28 mouse cellular contexts compared by ENCODE assay signal in the genomic region with DNA sequence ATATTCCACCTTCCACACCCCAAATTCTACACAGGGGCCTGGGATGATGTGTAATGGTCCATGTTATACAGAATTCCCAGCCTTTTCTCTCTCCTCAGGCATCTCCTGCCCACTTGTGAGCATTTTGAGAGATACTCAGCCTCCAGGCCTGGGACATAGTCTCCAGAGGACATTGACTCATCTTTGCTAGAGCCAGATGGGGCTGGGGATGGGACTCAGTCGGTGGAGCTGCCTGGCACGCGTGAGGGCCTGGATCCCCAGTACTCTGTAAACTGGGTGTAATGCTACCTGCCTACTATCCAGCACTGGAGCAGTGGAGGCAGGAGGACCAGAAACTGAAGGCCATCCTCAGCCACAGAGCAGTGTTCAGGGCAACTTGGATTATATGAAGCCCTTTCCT. TPM values are rescaled to one million over a fixed set of nuclear protein-coding genes. Genes with fewer than 3 reads are reported as not detected.
DNase-seq lines count a peak whose midpoint lies in the region; ATAC-seq and TF ChIP-seq lines count a peak whose summit lies in the region.
"Had no signal": no experiment of that assay in that cellular context is flagged by ENCODE, and none has a peak within 500 bp of the region (broad histone marks: within the 10 kb centered on the region; RNA-seq: fewer than 3 reads in every experiment).

No protein-coding gene starts in this region.

- no peak for ATAC-seq in embryonic facial prominence, embryonic 13.5 days (ENCODE audit: insufficient number of reproducible peaks, insufficient read depth, low FRiP score, low TSS enrichment, low read depth)
- ATAC-seq in liver, postnatal 0 days = no peak
- no peak for ATAC-seq in liver, embryonic 12.5 days
- no peak for ATAC-seq in stomach, postnatal 0 days (ENCODE audit: low FRiP score, low TSS enrichment)
- ATAC-seq: CD4-positive, CD25-positive, alpha-beta regulatory T cell, adult 4 months; forebrain, embryonic 16.5 days had no signal

- peaks cover 75% of the 10 kb centered on the region for H3K36me3 ChIP-seq in embryonic facial prominence, embryonic 13.5 days
- peaks cover 100% of the 10 kb centered on the region for H3K36me3 ChIP-seq in embryonic facial prominence, embryonic 10.5 days (replicated peaks)
- peaks cover 36% of the 10 kb centered on the region for H3K36me3 ChIP-seq in liver, postnatal 0 days (replicated peaks; ENCODE audit: insufficient read depth, low read length)
- H3K36me3 ChIP-seq in liver, embryonic 12.5 days = peaks cover 79% of the 10 kb centered on the region
- 0 out of 2 replicates have a peak, but pooled peaks cover 4% of the 10 kb centered on the region for H3K36me3 ChIP-seq in stomach, postnatal 0 days (ENCODE audit: control insufficient read depth, insufficient read depth, low read length)

- H3K27ac ChIP-seq in embryonic facial prominence, embryonic 13.5 days = no peak overlapping the region
- no peak overlapping the region for H3K27ac ChIP-seq in embryonic facial prominence, embryonic 10.5 days (replicated peaks)
- H3K27ac ChIP-seq in liver, postnatal 0 days (ENCODE audit: low read depth) = no peak overlapping the region
- no peak overlapping the region for H3K27ac ChIP-seq in liver, embryonic 12.5 days
- no peak overlapping the region for H3K27ac ChIP-seq in stomach, postnatal 0 days (replicated peaks)
- H3K27ac ChIP-seq: embryonic facial prominence, embryonic 12.5 days; forebrain, embryonic 12.5 days; heart, embryonic 13.5 days; hindbrain, embryonic 15.5 days had no signal

- H3K4me3 ChIP-seq in embryonic facial prominence, embryonic 13.5 days = no peak overlapping the region
- H3K4me3 ChIP-seq in embryonic facial prominence, embryonic 10.5 days = no peak overlapping the region
- H3K4me3 ChIP-seq in liver, postnatal 0 days (ENCODE audit: low read depth, low read length) = no peak overlapping the region
- H3K4me3 ChIP-seq in liver, embryonic 12.5 days = no peak overlapping the region
- H3K4me3 ChIP-seq in stomach, postnatal 0 days (ENCODE audit: low read depth, low read length) = no peak overlapping the region
- H3K4me3 ChIP-seq: embryonic facial prominence, embryonic 12.5 days; forebrain, embryonic 12.5 days; heart, embryonic 13.5 days; hindbrain, embryonic 15.5 days had no signal

- H3K4me2 ChIP-seq in embryonic facial prominence, embryonic 13.5 days = no peak overlapping the region
- H3K4me2 ChIP-seq in liver, postnatal 0 days (ENCODE audit: low read depth, low read length) = no peak overlapping the region
- H3K4me2 ChIP-seq in liver, embryonic 12.5 days = no peak overlapping the region
- H3K4me2 ChIP-seq in stomach, postnatal 0 days (replicated peaks; ENCODE audit: low read depth) = no peak overlapping the region
- H3K4me2 ChIP-seq: embryonic facial prominence, embryonic 12.5 days; forebrain, embryonic 12.5 days; heart, embryonic 13.5 days; hindbrain, embryonic 15.5 days had no signal

- 98% methylated on average over 3 of the region's 3 CpGs for WGBS in embryonic facial prominence, embryonic 13.5 days
- WGBS in embryonic facial prominence, embryonic 10.5 days = 95% methylated on average over 3 of the region's 3 CpGs
- WGBS in liver, postnatal 0 days (ENCODE audit: insufficient replicate concordance) = 92% methylated on average over 3 of the region's 3 CpGs
- 90% methylated on average over 3 of the region's 3 CpGs for WGBS in liver, embryonic 12.5 days (ENCODE audit: insufficient replicate concordance)
- WGBS in stomach, postnatal 0 days = 95% methylated on average over 3 of the region's 3 CpGs

- peaks cover 16% of the 10 kb centered on the region for H3K4me1 ChIP-seq in embryonic facial prominence, embryonic 13.5 days
- H3K4me1 ChIP-seq in embryonic facial prominence, embryonic 10.5 days = peaks cover 18% of the 10 kb centered on the region
- H3K4me1 ChIP-seq in liver, postnatal 0 days (ENCODE audit: insufficient read depth) = peaks cover 34% of the 10 kb centered on the region
- H3K4me1 ChIP-seq in liver, embryonic 12.5 days = peaks cover 53% of the 10 kb centered on the region
- peaks cover 3% of the 10 kb centered on the region; the same call in 1 of the 2 replicates for H3K4me1 ChIP-seq in stomach, postnatal 0 days (replicated peaks; ENCODE audit: control insufficient read depth, insufficient read depth)

- DNase-seq in embryonic facial prominence, embryonic 10.5 days (ENCODE audit: low spot score) = no peak
- DNase-seq in heart, adult 11 months = peak; percentile 89
- DNase-seq in heart, adult 8-10 months (ENCODE audit: low spot score) = no peak
- DNase-seq in liver, postnatal 0 days = no peak
- DNase-seq in stomach, postnatal 0 days (ENCODE audit: low spot score) = no peak
- DNase-seq: adrenal gland, adult 8-10 months; adrenal gland, postnatal 36 days; B cell, adult 2 months; cerebellum, adult 11 months; cerebellum, adult 8-10 months; cerebellum, postnatal 14 days; embryo, embryonic 11 days; gastrocnemius, postnatal 36 days; heart, postnatal 36 days had no signal

- H3K9me3 ChIP-seq in embryonic facial prominence, embryonic 13.5 days = no peaks in the 10 kb centered on the region
- H3K9me3 ChIP-seq in embryonic facial prominence, embryonic 10.5 days = no peaks in the 10 kb centered on the region
- H3K9me3 ChIP-seq in liver, postnatal 0 days (ENCODE audit: low read length) = no peaks in the 10 kb centered on the region
- H3K9me3 ChIP-seq in liver, embryonic 12.5 days (replicated peaks) = no peaks in the 10 kb centered on the region
- no peaks in the 10 kb centered on the region for H3K9me3 ChIP-seq in stomach, postnatal 0 days (ENCODE audit: control insufficient read depth, low read length)
- H3K9me3 ChIP-seq: embryonic facial prominence, embryonic 12.5 days; forebrain, embryonic 12.5 days; G1E; heart, embryonic 13.5 days; hindbrain, embryonic 15.5 days had no signal

- no peak for TF ChIP-seq EP300 in liver, postnatal 0 days (IDR thresholded peaks at IDR 0.05; ENCODE audit: low read depth)
- TF ChIP-seq EP300 in stomach, postnatal 0 days (optimal IDR thresholded peaks at IDR 0.05) = no peak

- H3K27me3 ChIP-seq in embryonic facial prominence, embryonic 13.5 days = no peaks in the 10 kb centered on the region
- no peaks in the 10 kb centered on the region for H3K27me3 ChIP-seq in embryonic facial prominence, embryonic 10.5 days (replicated peaks; ENCODE audit: low read depth, poor library complexity, severe bottlenecking)
- no peaks in the 10 kb centered on the region for H3K27me3 ChIP-seq in liver, postnatal 0 days (ENCODE audit: insufficient read depth, low read length)
- no peaks in the 10 kb centered on the region for H3K27me3 ChIP-seq in liver, embryonic 12.5 days (replicated peaks)
- no peaks in the 10 kb centered on the region for H3K27me3 ChIP-seq in stomach, postnatal 0 days (ENCODE audit: control insufficient read depth, insufficient read depth, low read length)
- H3K27me3 ChIP-seq: embryonic facial prominence, embryonic 12.5 days; forebrain, embryonic 12.5 days; heart, embryonic 13.5 days; hindbrain, embryonic 15.5 days had no signal

- 0 out of 2 replicates have a peak overlapping the region, but pooled peaks have one; percentile 21 for H3K9ac ChIP-seq in embryonic facial prominence, embryonic 13.5 days
- peak overlapping the region; percentile 21 for H3K9ac ChIP-seq in liver, postnatal 0 days (replicated peaks)
- H3K9ac ChIP-seq in liver, embryonic 12.5 days = no peak overlapping the region
- H3K9ac ChIP-seq in stomach, postnatal 0 days (ENCODE audit: low read length) = peak overlapping the region; percentile 35
- H3K9ac ChIP-seq: embryonic facial prominence, embryonic 12.5 days; forebrain, embryonic 12.5 days; heart, embryonic 13.5 days; hindbrain, embryonic 15.5 days had no signal

- TF ChIP-seq CTCF in liver, postnatal 0 days (IDR thresholded peaks at IDR 0.05; ENCODE audit: low read depth) = no peak
- no peak for TF ChIP-seq CTCF in stomach, postnatal 0 days (IDR thresholded peaks at IDR 0.05; ENCODE audit: low read depth)

RNA-seq across cellular contexts. Expression of a gene that starts 8.8 kb away (rescaled TPM):
- 0.06 and 0.11 TPM in 2 replicates for polyA plus RNA-seq in embryonic facial prominence, embryonic 13.5 days (2015; fragmentation: Nextera tagmentation; extraction: Ambion mirVana)
- polyA plus RNA-seq in embryonic facial prominence, embryonic 10.5 days (2016; fragmentation: Nextera tagmentation; extraction: Ambion mirVana) = 0.05 and 0.09 TPM in 2 replicates
- 1 to 10 TPM; 1.8 to 6.1 (median 3.6) TPM for total RNA-seq in heart, adult 8-10 months (2022)
- 0.14 and 0.18 TPM in 2 replicates for polyA plus RNA-seq in liver, postnatal 0 days (2015; fragmentation: Nextera tagmentation; extraction: Ambion mirVana)
- 0.11 and 0.12 TPM in 2 replicates for polyA plus RNA-seq in liver, embryonic 12.5 days (2016; fragmentation: Nextera tagmentation; extraction: Ambion mirVana)
- 0.05 and 0.11 TPM in 2 replicates for polyA plus RNA-seq in stomach, postnatal 0 days (2015; fragmentation: Nextera tagmentation; extraction: Ambion mirVana)
- total RNA-seq: common myeloid progenitor, adult 5-6 weeks had no signal

RNA-seq across cellular contexts. Expression of a gene that starts 11.7 kb away (rescaled TPM):
- 43.6 and 45.9 TPM in 2 replicates for polyA plus RNA-seq in embryonic facial prominence, embryonic 13.5 days (2015; fragmentation: Nextera tagmentation; extraction: Ambion mirVana)
- polyA plus RNA-seq in embryonic facial prominence, embryonic 10.5 days (2016; fragmentation: Nextera tagmentation; extraction: Ambion mirVana) = 46.5 and 47.5 TPM in 2 replicates
- 10 to 100 TPM; 50.2 to 66.4 (median 61.0) TPM for total RNA-seq in heart, adult 8-10 months (2022)
- polyA plus RNA-seq in liver, postnatal 0 days (2015; fragmentation: Nextera tagmentation; extraction: Ambion mirVana) = 18.6 and 20.3 TPM in 2 replicates
- polyA plus RNA-seq in liver, embryonic 12.5 days (2016; fragmentation: Nextera tagmentation; extraction: Ambion mirVana) = 12.8 and 13.9 TPM in 2 replicates
- 30.3 and 31.7 TPM in 2 replicates for polyA plus RNA-seq in stomach, postnatal 0 days (2015; fragmentation: Nextera tagmentation; extraction: Ambion mirVana)

RNA-seq across cellular contexts. Expression of a gene that starts 16.8 kb away (rescaled TPM):
- 3.7 and 4.7 TPM in 2 replicates for polyA plus RNA-seq in embryonic facial prominence, embryonic 13.5 days (2015; fragmentation: Nextera tagmentation; extraction: Ambion mirVana)
- 2.9 and 4.9 TPM in 2 replicates for polyA plus RNA-seq in embryonic facial prominence, embryonic 10.5 days (2016; fragmentation: Nextera tagmentation; extraction: Ambion mirVana)
- 100 to 1,000 TPM in 3 of 4 experiments, 10 to 100 TPM in 1; 97.7 to 135 (median 112) TPM for total RNA-seq in heart, adult 8-10 months (2022)
- polyA plus RNA-seq in liver, postnatal 0 days (2015; fragmentation: Nextera tagmentation; extraction: Ambion mirVana) = 19.3 and 23.2 TPM in 2 replicates
- 6.9 and 7.4 TPM in 2 replicates for polyA plus RNA-seq in liver, embryonic 12.5 days (2016; fragmentation: Nextera tagmentation; extraction: Ambion mirVana)
- 5.8 and 7.1 TPM in 2 replicates for polyA plus RNA-seq in stomach, postnatal 0 days (2015; fragmentation: Nextera tagmentation; extraction: Ambion mirVana)

RNA-seq across cellular contexts. Expression of a gene that starts 31.7 kb away (rescaled TPM):
- polyA plus RNA-seq in embryonic facial prominence, embryonic 13.5 days (2015; fragmentation: Nextera tagmentation; extraction: Ambion mirVana) = not detected in 2 replicates
- polyA plus RNA-seq in embryonic facial prominence, embryonic 10.5 days (2016; fragmentation: Nextera tagmentation; extraction: Ambion mirVana) = not detected in 2 replicates
- total RNA-seq in heart, adult 8-10 months (2022) = 1 to 10 TPM in 2 of 4 experiments, not detected in 2; 1.3 to 3.7 TPM
- polyA plus RNA-seq in liver, postnatal 0 days (2015; fragmentation: Nextera tagmentation; extraction: Ambion mirVana) = not detected in 2 replicates
- not detected in 2 replicates for polyA plus RNA-seq in liver, embryonic 12.5 days (2016; fragmentation: Nextera tagmentation; extraction: Ambion mirVana)
- polyA plus RNA-seq in stomach, postnatal 0 days (2015; fragmentation: Nextera tagmentation; extraction: Ambion mirVana) = not detected in 2 replicates
- total RNA-seq: adrenal gland, adult 8-10 months; adrenal gland, postnatal 36 days; common myeloid progenitor, adult 5-6 weeks; G1E; gastrocnemius, postnatal 36 days; heart, adult 18-20 months had no signal
- polyA plus RNA-seq: brain, embryonic 14.5 days; embryonic facial prominence, embryonic 12.5 days; forebrain, embryonic 12.5 days; forebrain, embryonic 16.5 days; G1E; heart, embryonic 13.5 days; heart, postnatal 0 days; hindbrain, embryonic 11.5 days; hindbrain, embryonic 15.5 days had no signal

RNA-seq across cellular contexts. Expression of a gene that starts 37.0 kb away (rescaled TPM):
- 29.0 and 30.5 TPM in 2 replicates for polyA plus RNA-seq in embryonic facial prominence, embryonic 13.5 days (2015; fragmentation: Nextera tagmentation; extraction: Ambion mirVana)
- polyA plus RNA-seq in embryonic facial prominence, embryonic 10.5 days (2016; fragmentation: Nextera tagmentation; extraction: Ambion mirVana) = 23.9 and 24.0 TPM in 2 replicates
- 10 to 100 TPM; 20.8 to 25.2 (median 24.1) TPM for total RNA-seq in heart, adult 8-10 months (2022)
- 14.0 and 14.1 TPM in 2 replicates for polyA plus RNA-seq in liver, postnatal 0 days (2015; fragmentation: Nextera tagmentation; extraction: Ambion mirVana)
- polyA plus RNA-seq in liver, embryonic 12.5 days (2016; fragmentation: Nextera tagmentation; extraction: Ambion mirVana) = 15.5 and 17.5 TPM in 2 replicates
- 21.1 and 21.9 TPM in 2 replicates for polyA plus RNA-seq in stomach, postnatal 0 days (2015; fragmentation: Nextera tagmentation; extraction: Ambion mirVana)
